Mouse (Mus musculus) lung, postnatal 0 days (tissue): ENCODE results near the gene C2cd4a. TPM values are rescaled to one million over a fixed set of nuclear protein-coding genes. Genes with fewer than 3 reads are reported as not detected.

Experiments used
- ATAC-seq: fragments of 200-750 bp; cut with Nextera tagmentation; 2 replicates; pipeline ENCODE4 v1.8.0; 2017; ENCODE audit warnings: moderate library complexity
- DNase-seq: peaks from one replicate; pipeline ENCODE4 v3.0.0-alpha.2; 2016; ENCODE audit warnings: low spot score
- H3K27ac ChIP-seq: fragments of 300-500 bp; sonication (generic); 2 replicates; pipeline ENCODE4 v1.5.1; 2014; ENCODE audit warnings: antibody characterized with exemption, mild to moderate bottlenecking, low read length, mixed read lengths
- H3K27me3 ChIP-seq: fragments of 300-500 bp; sonication (generic); replicated peaks from 2 replicates; pipeline ENCODE4 v1.6.1; 2014; ENCODE audit warnings: low read length, mixed read lengths; ENCODE audit not compliant: insufficient read depth
- H3K36me3 ChIP-seq: fragments of 300-500 bp; sonication (generic); 2 replicates; pipeline ENCODE4 v1.6.1; 2014; ENCODE audit warnings: low read length, mixed read lengths; ENCODE audit not compliant: insufficient read depth
- H3K4me1 ChIP-seq: fragments of 300-500 bp; sonication (generic); 2 replicates; pipeline ENCODE4 v1.6.1; 2014; ENCODE audit warnings: antibody characterized with exemption, low read depth, low read length, mixed read lengths; ENCODE audit not compliant: insufficient read depth
- H3K4me2 ChIP-seq: fragments of 300-500 bp; sonication (generic); replicated peaks from 2 replicates; pipeline ENCODE4 v1.6.1; 2014; ENCODE audit warnings: low read depth, mild to moderate bottlenecking, low read length, moderate library complexity, mixed read lengths
- H3K4me3 ChIP-seq: fragments of 300-500 bp; sonication (generic); 2 replicates; pipeline ENCODE4 v1.5.1; 2014; ENCODE audit warnings: low read depth, low read length
- H3K9ac ChIP-seq: fragments of 300-500 bp; sonication (generic); replicated peaks from 2 replicates; pipeline ENCODE4 v1.6.1; 2014; ENCODE audit warnings: low read depth, mild to moderate bottlenecking
- H3K9me3 ChIP-seq: fragments of 300-500 bp; sonication (generic); 2 replicates; pipeline ENCODE4 v1.6.1; 2016; ENCODE audit warnings: low read length, mixed read lengths
- CTCF ChIP-seq: IDR thresholded peaks from 2 replicates; pipeline ENCODE4 v1.5.1; 2016; ENCODE audit warnings: antibody characterized with exemption, mild to moderate bottlenecking
- EP300 ChIP-seq: IDR thresholded peaks from 2 replicates; pipeline ENCODE4 v1.6.1; 2016; ENCODE audit warnings: antibody characterized with exemption, mild to moderate bottlenecking, control low read depth
- WGBS: fragments of 180-500 bp; shearing (Covaris S2); extraction: QIAGEN DNeasy Blood & Tissue Kit; methylation state at CpG from one replicate; pipeline ENCODE4 v1.1.7; 2014; 5-methylcytosine and 5-hydroxymethylcytosine counted together
- polyA plus RNA-seq: library from polyadenylated mRNA; unstranded; fragments of >200 nt; fragmentation: Nextera tagmentation; extraction: Ambion mirVana; gene quantifications from 2 replicates; pipeline ENCODE4 v1.2.1, GENCODE M21; 2015

The C2cd4a gene
- polyA plus RNA-seq, 1 experiment from 2014 or later, result 0.47 TPM

DNA sequence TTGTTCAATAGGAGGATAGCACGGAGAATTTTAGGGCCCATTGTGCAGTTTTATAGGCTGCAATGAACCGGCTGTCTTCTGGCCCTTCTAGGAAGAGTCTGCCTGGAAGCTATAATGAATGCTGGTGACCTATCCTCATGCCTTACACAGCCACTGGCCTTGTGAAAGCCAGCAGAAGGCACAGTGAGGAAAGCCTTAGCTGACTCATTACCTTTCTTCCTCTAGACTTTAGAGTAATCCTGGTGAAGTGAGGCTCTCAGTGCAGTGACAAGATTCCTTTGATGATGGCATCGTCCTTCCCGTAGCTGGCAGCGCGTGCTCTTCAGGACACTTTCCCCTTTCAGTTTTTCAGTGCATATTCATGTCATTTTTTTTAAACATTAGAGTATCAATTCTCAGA, 35.3 kb upstream of the C2cd4a start:
- ATAC-seq (no peak), DNase-seq (no peak)
- no peaks in the 10 kb centered on the region for H3K4me1 ChIP-seq
- H3K36me3 ChIP-seq, result no peaks in the 10 kb centered on the region
- no peak overlapping the region for H3K4me3 ChIP-seq
- TF ChIP-seq EP300 (no peak), CTCF (no peak)
- H3K27ac ChIP-seq, result no peak overlapping the region
- no peak overlapping the region for H3K4me2 ChIP-seq
- 87% methylated on average over 6 of the region's 6 CpGs for WGBS
- H3K9ac ChIP-seq, result no peak overlapping the region
- H3K27me3 ChIP-seq, result no peaks in the 10 kb centered on the region
- H3K9me3 ChIP-seq, result no peaks in the 10 kb centered on the region

DNA sequence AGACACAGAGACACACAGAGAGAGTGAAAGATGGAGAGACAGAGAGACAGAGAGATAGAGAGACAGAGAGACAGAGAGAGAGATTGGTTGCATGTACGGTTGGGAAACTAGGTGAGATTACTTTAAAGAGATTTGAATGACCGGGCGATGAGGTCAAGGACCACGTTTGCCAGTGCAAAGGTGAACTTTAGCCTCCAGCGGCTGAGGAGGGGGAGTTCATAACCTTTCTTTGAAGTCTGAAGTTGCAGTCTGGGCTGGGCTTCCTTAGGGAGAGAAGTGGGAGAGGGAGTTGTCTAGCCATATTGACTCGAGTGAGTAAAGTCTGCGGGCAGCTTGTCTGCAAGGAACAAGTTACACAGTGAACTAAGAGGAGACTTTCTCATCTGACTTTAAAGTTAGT, 33.3 kb upstream of the C2cd4a start:
- DNase-seq, result no peak
- no peak for ATAC-seq

DNA sequence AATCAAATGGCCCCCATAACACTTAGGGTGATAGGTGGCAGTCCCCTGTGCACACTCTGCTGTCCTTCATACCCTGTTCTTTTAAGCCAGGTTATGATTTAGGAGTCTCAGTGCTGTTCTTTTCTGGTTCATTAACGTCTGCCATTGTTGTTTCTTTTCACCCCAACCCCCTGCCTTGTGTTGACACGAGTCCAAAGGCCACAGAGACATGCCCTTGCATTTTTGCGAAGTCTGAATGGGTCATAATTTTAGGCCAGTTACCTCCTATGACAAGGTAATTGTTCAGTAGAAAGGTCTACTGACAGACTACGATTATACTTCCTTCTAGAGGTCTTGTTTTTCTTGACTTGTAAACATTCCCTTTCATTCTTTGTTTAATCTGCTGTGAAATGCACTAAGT, 31.9 kb upstream of the C2cd4a start:
- no peaks in the 10 kb centered on the region for H3K9me3 ChIP-seq
- ATAC-seq (no peak), DNase-seq (no peak)
- no peaks in the 10 kb centered on the region for H3K36me3 ChIP-seq
- whole genome bisulfite sequencing, result 30% methylated on average over 4 of the region's 4 CpGs
- no peak overlapping the region for H3K27ac ChIP-seq
- no peaks in the 10 kb centered on the region for H3K27me3 ChIP-seq
- no peak for TF ChIP-seq CTCF
- no peak for TF ChIP-seq EP300
- no peaks in the 10 kb centered on the region for H3K4me1 ChIP-seq
- H3K4me3 ChIP-seq, result no peak overlapping the region
- no peak overlapping the region for H3K4me2 ChIP-seq
- no peak overlapping the region for H3K9ac ChIP-seq

More for the DNA sequence above, 33.3 kb upstream of the C2cd4a start:
- no peak overlapping the region for H3K4me3 ChIP-seq
- H3K9me3 ChIP-seq, result no peaks in the 10 kb centered on the region
- TF ChIP-seq CTCF, result no peak
- no peak for TF ChIP-seq EP300
- H3K4me2 ChIP-seq, result no peak overlapping the region
- H3K27ac ChIP-seq, result no peak overlapping the region
- H3K4me1 ChIP-seq, result no peaks in the 10 kb centered on the region
- no peaks in the 10 kb centered on the region for H3K27me3 ChIP-seq
- WGBS, result 39% methylated on average over 7 of the region's 7 CpGs
- H3K9ac ChIP-seq, result no peak overlapping the region
- H3K36me3 ChIP-seq, result no peaks in the 10 kb centered on the region

DNA sequence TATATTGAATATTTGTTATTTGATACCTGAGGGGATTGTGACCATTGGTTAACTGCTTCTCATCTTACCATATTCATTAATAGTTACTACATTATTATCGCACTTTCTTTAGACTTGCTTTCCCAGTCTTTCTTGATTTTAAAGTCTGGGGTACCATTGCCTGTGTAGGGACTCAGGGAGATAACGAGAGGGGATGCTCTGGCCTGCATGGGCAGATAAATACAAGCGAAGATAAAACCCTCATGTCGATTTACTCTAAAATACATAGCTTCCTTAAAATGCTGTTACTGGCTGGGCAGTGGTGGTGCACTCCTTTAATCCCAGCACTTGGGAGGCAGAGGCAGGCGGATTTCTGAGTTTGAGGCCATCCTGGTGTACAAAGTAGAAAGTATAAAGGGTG, 31.2 kb upstream of the C2cd4a start:
- Histone ChIP-seq H3K27ac (no peak overlapping the region), H3K4me3 (no peak overlapping the region), H3K36me3 (no peaks in the 10 kb centered on the region), H3K27me3 (no peaks in the 10 kb centered on the region), H3K4me1 (no peaks in the 10 kb centered on the region), H3K9me3 (no peaks in the 10 kb centered on the region), H3K9ac (no peak overlapping the region), H3K4me2 (no peak overlapping the region)
- no peak for ATAC-seq
- DNase-seq, result no peak
- TF ChIP-seq EP300 (no peak), CTCF (no peak)
- WGBS, result 90% methylated on average over 5 of the region's 5 CpGs

DNA sequence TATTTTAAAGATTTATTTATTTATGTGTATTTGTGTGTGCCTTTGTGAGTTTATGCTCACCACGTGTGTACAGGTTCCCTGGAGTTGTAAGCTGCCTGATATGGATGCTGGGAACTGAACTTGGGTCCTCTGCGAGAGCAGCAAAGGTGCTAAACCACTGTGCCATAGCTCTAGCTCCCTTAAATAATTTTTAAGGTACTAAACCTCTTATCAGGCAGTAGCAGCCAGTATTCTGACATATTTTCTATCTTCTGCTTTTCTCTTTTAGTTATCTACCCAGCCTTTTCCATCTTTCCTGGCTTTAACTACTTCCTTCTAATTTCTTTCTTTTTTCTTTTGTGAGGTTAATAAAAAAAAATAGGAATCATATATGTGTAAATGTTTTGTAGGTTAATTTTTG, 28.1 kb upstream of the C2cd4a start:
- no peak for DNase-seq
- H3K36me3 ChIP-seq, result no peaks in the 10 kb centered on the region
- no peak overlapping the region for H3K27ac ChIP-seq
- WGBS, result 70% methylated on average over 2 of the region's 2 CpGs
- no peak overlapping the region for H3K4me2 ChIP-seq
- no peak overlapping the region for H3K9ac ChIP-seq
- no peaks in the 10 kb centered on the region for H3K27me3 ChIP-seq
- ATAC-seq, result no peak
- H3K4me1 ChIP-seq, result no peaks in the 10 kb centered on the region
- TF ChIP-seq EP300 (no peak), CTCF (no peak)
- H3K4me3 ChIP-seq, result no peak overlapping the region
- H3K9me3 ChIP-seq, result no peaks in the 10 kb centered on the region

DNA sequence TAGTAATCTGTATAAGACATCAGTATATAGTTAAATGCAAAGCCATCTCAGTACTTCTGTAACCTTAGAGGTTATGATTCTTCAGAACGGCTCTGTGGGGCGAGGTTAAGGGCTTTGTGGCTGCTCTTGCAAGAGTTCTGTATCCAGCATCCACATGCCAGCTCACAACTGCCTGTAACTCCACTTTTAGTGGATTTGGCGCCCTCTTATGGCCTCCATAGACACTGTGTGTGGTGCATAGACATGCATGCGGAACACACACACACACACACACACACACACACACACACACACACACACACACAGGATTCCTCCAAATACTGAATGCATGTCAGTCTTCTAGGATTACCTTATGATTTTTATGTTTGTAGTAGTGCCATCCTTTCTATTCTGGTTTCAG, 19.0 kb upstream of the C2cd4a start:
- DNase-seq (no peak), ATAC-seq (no peak)
- H3K9ac ChIP-seq, result no peak overlapping the region
- no peak overlapping the region for H3K4me2 ChIP-seq
- H3K27me3 ChIP-seq, result no peaks in the 10 kb centered on the region
- 0 out of 2 replicates have a peak, but pooled peaks cover 3% of the 10 kb centered on the region for H3K36me3 ChIP-seq
- peaks cover 3% of the 10 kb centered on the region; the same call in 1 of the 2 replicates for H3K4me1 ChIP-seq
- H3K4me3 ChIP-seq, result no peak overlapping the region
- H3K9me3 ChIP-seq, result no peaks in the 10 kb centered on the region
- no peak overlapping the region for H3K27ac ChIP-seq
- TF ChIP-seq EP300 (no peak), CTCF (peak; percentile 61)
- WGBS, result 75% methylated on average over 4 of the region's 4 CpGs

DNA sequence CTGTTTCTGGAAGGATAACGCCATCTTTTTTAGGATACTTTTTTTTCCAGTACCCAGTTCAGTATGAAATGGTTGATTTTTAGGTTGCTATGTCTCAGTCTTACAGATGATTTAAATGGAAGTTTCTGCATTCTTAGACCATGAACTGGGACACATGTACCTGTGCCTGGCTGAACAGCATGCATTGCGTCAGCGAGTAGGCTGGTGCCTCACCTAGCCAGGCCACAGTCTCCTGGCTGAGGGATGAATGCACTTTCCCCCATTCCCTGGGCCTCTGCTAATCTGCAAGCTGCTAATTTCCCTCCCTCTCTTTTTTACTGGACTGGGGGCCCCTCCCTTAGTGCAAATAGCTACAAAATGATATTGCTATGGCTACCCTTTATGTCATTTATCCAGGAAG, 17.7 kb upstream of the C2cd4a start:
- no peak overlapping the region for H3K4me3 ChIP-seq
- WGBS, result 79% methylated on average over 3 of the region's 3 CpGs

More for the DNA sequence above, 17.7 kb upstream of the C2cd4a start:
- Histone ChIP-seq H3K36me3 (0 out of 2 replicates have a peak, but pooled peaks cover 3% of the 10 kb centered on the region), H3K4me2 (no peak overlapping the region), H3K27ac (no peak overlapping the region), H3K9me3 (no peaks in the 10 kb centered on the region), H3K9ac (no peak overlapping the region), H3K27me3 (no peaks in the 10 kb centered on the region), H3K4me1 (peaks cover 9% of the 10 kb centered on the region)
- ATAC-seq (no peak), DNase-seq (no peak)
- TF ChIP-seq EP300 (no peak), CTCF (no peak)
